Comparison of ENCODE assay signal across 18 mouse cellular contexts in genomic region chr5:89911950-89912349, GRCm38 (mm10). TPM values are rescaled to one million over a fixed set of nuclear protein-coding genes. Genes with fewer than 3 reads are reported as not detected.
DNase-seq lines count a peak whose midpoint lies in the region; ATAC-seq lines count a peak whose summit lies in the region.
"Had no signal": no experiment of that assay in that cellular context is flagged by ENCODE, and none has a peak within 500 bp of the region (broad histone marks: within the 10 kb centered on the region; RNA-seq: fewer than 3 reads in every experiment).

No protein-coding gene starts in this region.

- H3K36me3 ChIP-seq in embryonic facial prominence, embryonic 14.5 days (ENCODE audit: control insufficient read depth, insufficient read depth, low read length): no peaks in the 10 kb centered on the region
- no peaks in the 10 kb centered on the region for H3K36me3 ChIP-seq in embryonic facial prominence, embryonic 10.5 days (replicated peaks)
- no peaks in the 10 kb centered on the region for H3K36me3 ChIP-seq in hindbrain, embryonic 15.5 days
- H3K36me3 ChIP-seq in midbrain, embryonic 15.5 days (replicated peaks): no peaks in the 10 kb centered on the region
- H3K36me3 ChIP-seq: embryonic facial prominence, embryonic 12.5 days; lung, embryonic 15.5 days had no signal

- H3K27ac ChIP-seq in embryonic facial prominence, embryonic 14.5 days (replicated peaks; ENCODE audit: low read depth, low read length): no peak overlapping the region
- H3K27ac ChIP-seq in embryonic facial prominence, embryonic 10.5 days (replicated peaks): no peak overlapping the region
- no peak overlapping the region for H3K27ac ChIP-seq in hindbrain, embryonic 15.5 days (replicated peaks)
- H3K27ac ChIP-seq in midbrain, embryonic 15.5 days: no peak overlapping the region
- H3K27ac ChIP-seq: embryonic facial prominence, embryonic 12.5 days; layer of hippocampus, adult 2 months; lung, embryonic 15.5 days had no signal

- no peaks in the 10 kb centered on the region for H3K27me3 ChIP-seq in embryonic facial prominence, embryonic 14.5 days (replicated peaks; ENCODE audit: control insufficient read depth, insufficient read depth, low read length)
- H3K27me3 ChIP-seq in embryonic facial prominence, embryonic 10.5 days (replicated peaks; ENCODE audit: low read depth, poor library complexity, severe bottlenecking): no peaks in the 10 kb centered on the region
- no peaks in the 10 kb centered on the region for H3K27me3 ChIP-seq in hindbrain, embryonic 15.5 days
- H3K27me3 ChIP-seq in midbrain, embryonic 15.5 days (replicated peaks): no peaks in the 10 kb centered on the region
- H3K27me3 ChIP-seq: CH12.LX; embryonic facial prominence, embryonic 12.5 days; lung, embryonic 15.5 days; megakaryocyte, embryonic 14.5 days had no signal

- no peak overlapping the region for H3K4me3 ChIP-seq in embryonic facial prominence, embryonic 14.5 days (ENCODE audit: low read depth, low read length)
- no peak overlapping the region for H3K4me3 ChIP-seq in embryonic facial prominence, embryonic 10.5 days
- no peak overlapping the region for H3K4me3 ChIP-seq in hindbrain, embryonic 15.5 days
- H3K4me3 ChIP-seq in midbrain, embryonic 15.5 days: no peak overlapping the region
- H3K4me3 ChIP-seq: embryonic facial prominence, embryonic 12.5 days; layer of hippocampus, adult 2 months; lung, embryonic 15.5 days; megakaryocyte, embryonic 14.5 days had no signal

- no peak overlapping the region for H3K9ac ChIP-seq in embryonic facial prominence, embryonic 14.5 days (ENCODE audit: low read depth, low read length)
- H3K9ac ChIP-seq in hindbrain, embryonic 15.5 days: no peak overlapping the region
- H3K9ac ChIP-seq in midbrain, embryonic 15.5 days: no peak overlapping the region
- H3K9ac ChIP-seq: embryonic facial prominence, embryonic 12.5 days; lung, embryonic 15.5 days had no signal

- H3K4me1 ChIP-seq in embryonic facial prominence, embryonic 14.5 days (ENCODE audit: control insufficient read depth, insufficient read depth, low read length): no peaks in the 10 kb centered on the region
- H3K4me1 ChIP-seq in embryonic facial prominence, embryonic 10.5 days: peaks cover 6% of the 10 kb centered on the region; the same call in 1 of the 2 replicates
- H3K4me1 ChIP-seq in hindbrain, embryonic 15.5 days (replicated peaks): peaks cover 14% of the 10 kb centered on the region
- H3K4me1 ChIP-seq in midbrain, embryonic 15.5 days: no peaks in the 10 kb centered on the region; the same call in 1 of the 2 replicates
- H3K4me1 ChIP-seq: embryonic facial prominence, embryonic 12.5 days; lung, embryonic 15.5 days; megakaryocyte, embryonic 14.5 days had no signal

- no peaks in the 10 kb centered on the region for H3K9me3 ChIP-seq in embryonic facial prominence, embryonic 14.5 days (ENCODE audit: control insufficient read depth, low read length)
- no peaks in the 10 kb centered on the region for H3K9me3 ChIP-seq in embryonic facial prominence, embryonic 10.5 days
- H3K9me3 ChIP-seq in hindbrain, embryonic 15.5 days: no peaks in the 10 kb centered on the region
- no peaks in the 10 kb centered on the region for H3K9me3 ChIP-seq in midbrain, embryonic 15.5 days
- H3K9me3 ChIP-seq: embryonic facial prominence, embryonic 12.5 days; lung, embryonic 15.5 days; megakaryocyte, embryonic 14.5 days had no signal

- DNase-seq in embryonic facial prominence, embryonic 14.5 days (ENCODE audit: low spot score): peak; percentile 8
- no peak for DNase-seq in embryonic facial prominence, embryonic 10.5 days (ENCODE audit: low spot score)
- peak; percentile 8 for DNase-seq in embryo, embryonic 11.5 days (ENCODE audit: low read depth, low spot score)
- no peak for DNase-seq in kidney, postnatal 25 days
- DNase-seq in cerebellum, adult 8-10 months: no peak
- DNase-seq in thymus, postnatal 0 days (ENCODE audit: low spot score): no peak
- DNase-seq: adrenal gland, postnatal 10 days; cerebellum, adult 9-11 months; heart, adult 18-20 months; thymus, postnatal 36 days had no signal

- WGBS in embryonic facial prominence, embryonic 14.5 days: 61% methylated on average over 7 of the region's 7 CpGs
- WGBS in embryonic facial prominence, embryonic 10.5 days: 65% methylated on average over 7 of the region's 7 CpGs
- WGBS in hindbrain, embryonic 15.5 days: 17% methylated on average over 7 of the region's 7 CpGs
- WGBS in midbrain, embryonic 15.5 days: 23% methylated on average over 7 of the region's 7 CpGs

- H3K4me2 ChIP-seq in embryonic facial prominence, embryonic 14.5 days (ENCODE audit: low read depth, low read length): no peak overlapping the region
- peak overlapping the region; percentile 23; the same call in 1 of the 2 replicates for H3K4me2 ChIP-seq in hindbrain, embryonic 15.5 days
- H3K4me2 ChIP-seq in midbrain, embryonic 15.5 days: no peak overlapping the region
- H3K4me2 ChIP-seq: embryonic facial prominence, embryonic 12.5 days; liver, embryonic 11.5 days; lung, embryonic 15.5 days had no signal

- peak; percentile 76 for ATAC-seq in embryonic facial prominence, embryonic 14.5 days (ENCODE audit: low read depth)
- ATAC-seq in hindbrain, embryonic 15.5 days (ENCODE audit: low FRiP score, low read depth): peak; percentile 78
- peak; percentile 66 for ATAC-seq in midbrain, embryonic 15.5 days (replicated peaks)

RNA-seq across cellular contexts. Expression of gene Adamts3, which starts 28.8 kb away (rescaled TPM):
- 5.6 and 6.5 TPM in 2 replicates for polyA plus RNA-seq in embryonic facial prominence, embryonic 14.5 days (2014; fragmentation: Nextera tagmentation; extraction: Ambion mirVana)
- 3.4 and 4.0 TPM in 2 replicates for polyA plus RNA-seq in embryonic facial prominence, embryonic 10.5 days (2016; fragmentation: Nextera tagmentation; extraction: Ambion mirVana)
- 3.8 and 4.3 TPM in 2 replicates for polyA plus RNA-seq in hindbrain, embryonic 15.5 days (2015; fragmentation: Nextera tagmentation; extraction: Ambion mirVana)
- 3.3 and 3.7 TPM in 2 replicates for polyA plus RNA-seq in midbrain, embryonic 15.5 days (2015; fragmentation: Nextera tagmentation; extraction: Ambion mirVana)
- polyA plus RNA-seq in thymus, postnatal 0 days (2015; fragmentation: Nextera tagmentation; extraction: Ambion mirVana): 1.2 and 1.3 TPM in 2 replicates

Comparison
In these comparisons a context has a peak if more than half of its experiments do, and no peak if none do; other contexts are left out.
1. DNase-seq: peak in embryonic facial prominence, embryonic 14.5 days (single experiment) and embryo, embryonic 11.5 days (single experiment); none in embryonic facial prominence, embryonic 10.5 days (single experiment), kidney, postnatal 25 days (0 of 2), cerebellum, adult 8-10 months (single experiment) and thymus, postnatal 0 days (single experiment).
2. Peak in every context shown above with its lines, with median percentiles within 50 percentile points of each other: ATAC-seq.